Mouse (Mus musculus) limb, embryonic 14.5 days (tissue): ENCODE data around the gene Ctrc. TPM values are rescaled to one million over a fixed set of nuclear protein-coding genes. Genes with fewer than 3 reads are reported as not detected.

Experiments
- ATAC-seq: fragments of 200-750 bp; cut with Nextera tagmentation; 2 replicates; pipeline ENCODE4 v1.8.0; 2017; ENCODE audit warnings: low read depth, moderate number of reproducible peaks, moderate TSS enrichment; ENCODE audit not compliant: low FRiP score
- DNase-seq: peaks from one replicate; pipeline ENCODE4 v3.0.0-alpha.2; 2015; ENCODE audit warnings: low spot score
- H3K27ac ChIP-seq: fragments of 300-500 bp; sonication (generic); replicated peaks from 2 replicates; pipeline ENCODE4 v1.5.1; 2014; ENCODE audit warnings: low read depth, mild to moderate bottlenecking, low read length, moderate library complexity, mixed read lengths
- H3K27me3 ChIP-seq: fragments of 300-500 bp; sonication (generic); 2 replicates; pipeline ENCODE4 v1.6.1; 2014; ENCODE audit warnings: low read length, mixed read lengths; ENCODE audit not compliant: control insufficient read depth, insufficient read depth
- H3K36me3 ChIP-seq: fragments of 300-500 bp; sonication (generic); 2 replicates; pipeline ENCODE4 v1.6.1; 2014; ENCODE audit warnings: mild to moderate bottlenecking, low read length, moderate library complexity, mixed read lengths; ENCODE audit not compliant: control insufficient read depth, insufficient read depth
- H3K4me1 ChIP-seq: fragments of 300-500 bp; sonication (generic); 2 replicates; pipeline ENCODE4 v1.6.1; 2014; ENCODE audit warnings: antibody characterized with exemption, low read length, mixed read lengths; ENCODE audit not compliant: control insufficient read depth, insufficient read depth
- H3K4me2 ChIP-seq: fragments of 300-500 bp; sonication (generic); replicated peaks from 2 replicates; pipeline ENCODE4 v1.6.1; 2014; ENCODE audit warnings: low read depth, mild to moderate bottlenecking, low read length, moderate library complexity; ENCODE audit not compliant: severe bottlenecking
- H3K4me3 ChIP-seq: fragments of 300-500 bp; sonication (generic); replicated peaks from 2 replicates; pipeline ENCODE4 v1.5.1; 2014; ENCODE audit warnings: low read length
- H3K9ac ChIP-seq: fragments of 300-500 bp; sonication (generic); 2 replicates; pipeline ENCODE4 v1.6.1; 2014; ENCODE audit warnings: mild to moderate bottlenecking, low read depth, low read length, moderate library complexity; ENCODE audit not compliant: severe bottlenecking
- H3K9me3 ChIP-seq: fragments of 300-500 bp; sonication (generic); 2 replicates; pipeline ENCODE4 v1.6.1; 2016; ENCODE audit warnings: low read length; ENCODE audit not compliant: control insufficient read depth
- POLR2A ChIP-seq: fragments of 200-500 bp; IDR thresholded peaks from 2 replicates; pipeline ENCODE4 v1.8.0; 2012; ENCODE audit warnings: inconsistent platforms, mild to moderate bottlenecking, moderate library complexity, borderline replicate concordance; ENCODE audit not compliant: insufficient read depth, insufficient read length; ENCODE audit errors: extremely low read depth
- WGBS: fragments of 180-500 bp; shearing (Covaris S2); extraction: QIAGEN DNeasy Blood & Tissue Kit; methylation state at CpG from one replicate; pipeline ENCODE4 v1.1.7; 2014; 5-methylcytosine and 5-hydroxymethylcytosine counted together
- polyA plus RNA-seq, 2 experiments: library from polyadenylated mRNA; depleted of rRNA in 1 of 2; stranded (reverse) in 1 of 2; unstranded in 1 of 2; fragments of >200 nt; fragmentation: Nextera tagmentation in 1 of 2; extraction: Ambion mirVana in 1 of 2; gene quantifications; 2 replicates each; pipeline versions ENCODE4 v1.2.1 to v1.2.3; 2012 to 2014

Gene Ctrc
- polyA plus RNA-seq, 2 experiments = not detected

- TF ChIP-seq POLR2A = no peak
- Histone ChIP-seq H3K4me3 (no peak overlapping the region), H3K4me1 (no peaks in the 10 kb centered on the region), H3K9me3 (no peaks in the 10 kb centered on the region), H3K36me3 (no peaks in the 10 kb centered on the region), H3K27me3 (no peaks in the 10 kb centered on the region), H3K27ac (no peak overlapping the region), H3K4me2 (no peak overlapping the region), H3K9ac (no peak overlapping the region)
- ATAC-seq (no peak), DNase-seq (no peak)
- 43% methylated on average over 11 of the region's 11 CpGs for WGBS
Observed at GRCm38 (mm10) chr4:141830381-141830780, 15.8 kb downstream of the Ctrc start.

DNA sequence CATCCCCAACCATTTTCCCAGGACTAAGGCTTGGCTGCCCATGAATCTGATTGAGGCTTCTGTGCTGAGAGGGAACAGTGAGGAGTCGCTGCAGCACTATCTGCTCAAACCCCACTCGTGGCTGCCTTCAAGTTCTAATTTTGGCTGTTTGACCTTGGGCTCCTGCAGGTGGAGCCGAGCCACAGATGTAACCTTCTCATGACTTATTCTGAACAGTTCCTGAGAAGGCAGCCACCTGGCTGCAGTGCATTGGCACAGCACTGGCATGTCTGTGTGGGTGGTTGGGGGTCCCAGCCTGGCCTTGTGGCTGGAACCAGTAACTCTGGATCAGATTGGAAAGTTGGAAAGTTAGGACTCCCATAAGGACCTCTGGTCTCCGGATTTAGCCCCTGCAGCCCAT lies 18.0 kb downstream of the Ctrc start:
- no peak for DNase-seq
- Histone ChIP-seq H3K9ac (no peak overlapping the region), H3K27ac (no peak overlapping the region), H3K4me2 (no peak overlapping the region), H3K27me3 (no peaks in the 10 kb centered on the region), H3K9me3 (no peaks in the 10 kb centered on the region), H3K4me3 (no peak overlapping the region), H3K4me1 (no peaks in the 10 kb centered on the region), H3K36me3 (no peaks in the 10 kb centered on the region)
- WGBS = 76% methylated on average over 4 of the region's 4 CpGs
- no peak for TF ChIP-seq POLR2A
- ATAC-seq = no peak

DNA sequence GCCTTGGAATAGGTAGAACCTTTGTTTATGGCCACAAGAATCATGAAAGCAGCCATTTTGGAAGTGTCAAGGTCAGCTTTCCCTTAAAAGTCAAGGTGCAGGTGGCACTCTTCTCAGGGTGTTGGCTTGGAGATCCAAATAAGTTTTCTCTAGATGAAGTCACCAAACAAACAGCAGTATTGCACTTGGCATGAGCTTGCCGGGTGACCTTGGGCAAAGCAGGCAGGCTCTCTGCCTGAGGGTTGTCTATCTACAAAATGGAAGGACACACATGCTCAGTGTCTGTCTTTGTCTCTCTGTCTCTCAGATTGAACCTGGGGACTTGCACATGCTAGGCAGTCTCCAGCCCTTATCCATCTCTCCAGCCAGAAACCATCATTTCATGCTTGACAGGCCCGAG lies 18.8 kb downstream of the Ctrc start:
- ATAC-seq (no peak), DNase-seq (no peak)
- Histone ChIP-seq H3K4me3 (no peak overlapping the region), H3K36me3 (no peaks in the 10 kb centered on the region), H3K9ac (no peak overlapping the region), H3K4me1 (no peaks in the 10 kb centered on the region), H3K9me3 (no peaks in the 10 kb centered on the region), H3K27ac (no peak overlapping the region), H3K4me2 (no peak overlapping the region), H3K27me3 (no peaks in the 10 kb centered on the region)
- WGBS = 83% methylated on average over 2 of the region's 2 CpGs
- no peak for TF ChIP-seq POLR2A

GRCm38 (mm10) chr4:141826060-141826459 lies 20.1 kb downstream of the Ctrc start, which contains the start of gene Cela2a:
TSS of gene Cela2a (minus strand) at chr4:141826160.
- H3K27ac ChIP-seq = no peak within 1 kb of the TSS
- no peaks in the 10 kb centered on the region for H3K36me3 ChIP-seq
- TF ChIP-seq POLR2A = no peak
- H3K9me3 ChIP-seq = no peaks in the 10 kb centered on the region
- no peak within 1 kb of the TSS for H3K4me3 ChIP-seq
- DNase-seq (no peak), ATAC-seq (no peak)
- 73% methylated on average over 5 of the region's 5 CpGs for WGBS
- no peaks in the 10 kb centered on the region for H3K27me3 ChIP-seq
- no peaks in the 10 kb centered on the region for H3K4me1 ChIP-seq
- no peak within 1 kb of the TSS for H3K9ac ChIP-seq
- no peak within 1 kb of the TSS for H3K4me2 ChIP-seq

- no peaks in the 10 kb centered on the region for H3K27me3 ChIP-seq
- no peak overlapping the region for H3K9ac ChIP-seq
- H3K4me2 ChIP-seq = no peak overlapping the region
- no peaks in the 10 kb centered on the region for H3K4me1 ChIP-seq
- 61% methylated on average over 3 of the region's 3 CpGs for WGBS
- ATAC-seq (no peak), DNase-seq (no peak)
- H3K9me3 ChIP-seq = no peaks in the 10 kb centered on the region
- no peak for TF ChIP-seq POLR2A
- H3K36me3 ChIP-seq = no peaks in the 10 kb centered on the region
- no peak overlapping the region for H3K27ac ChIP-seq
- no peak overlapping the region for H3K4me3 ChIP-seq
Observed at GRCm38 (mm10) chr4:141822979-141823378, 23.2 kb downstream of the Ctrc start.

DNA sequence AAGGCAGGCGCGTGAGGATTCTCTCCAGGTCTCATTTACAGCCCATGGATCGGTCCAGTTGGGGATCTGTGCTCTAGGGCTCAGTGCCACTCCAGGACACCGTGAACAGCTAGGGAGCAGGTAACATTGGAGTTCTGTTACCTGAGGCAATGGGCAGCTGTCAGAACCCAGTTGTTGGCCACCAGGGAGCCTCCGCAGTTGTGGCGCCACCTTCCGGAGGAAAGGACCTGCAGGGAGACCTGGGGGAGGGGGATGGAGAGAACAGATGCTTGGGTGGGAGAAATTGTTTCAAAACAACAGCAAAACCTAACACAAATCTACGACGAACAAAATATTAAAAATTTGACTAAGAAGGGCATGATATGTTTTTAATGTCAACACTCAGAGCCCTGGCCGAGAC lies 24.1 kb downstream of the Ctrc start:
- Histone ChIP-seq H3K9me3 (no peaks in the 10 kb centered on the region), H3K36me3 (no peaks in the 10 kb centered on the region), H3K4me1 (no peaks in the 10 kb centered on the region), H3K4me2 (no peak overlapping the region), H3K27ac (no peak overlapping the region), H3K4me3 (no peak overlapping the region), H3K27me3 (no peaks in the 10 kb centered on the region), H3K9ac (no peak overlapping the region)
- no peak for ATAC-seq
- WGBS = 67% methylated on average over 10 of the region's 10 CpGs
- TF ChIP-seq POLR2A = no peak
- no peak for DNase-seq
